Mouse (Mus musculus): Measurements from ENCODE around the gene Swsap1.

Swsap1 gene

DNA sequence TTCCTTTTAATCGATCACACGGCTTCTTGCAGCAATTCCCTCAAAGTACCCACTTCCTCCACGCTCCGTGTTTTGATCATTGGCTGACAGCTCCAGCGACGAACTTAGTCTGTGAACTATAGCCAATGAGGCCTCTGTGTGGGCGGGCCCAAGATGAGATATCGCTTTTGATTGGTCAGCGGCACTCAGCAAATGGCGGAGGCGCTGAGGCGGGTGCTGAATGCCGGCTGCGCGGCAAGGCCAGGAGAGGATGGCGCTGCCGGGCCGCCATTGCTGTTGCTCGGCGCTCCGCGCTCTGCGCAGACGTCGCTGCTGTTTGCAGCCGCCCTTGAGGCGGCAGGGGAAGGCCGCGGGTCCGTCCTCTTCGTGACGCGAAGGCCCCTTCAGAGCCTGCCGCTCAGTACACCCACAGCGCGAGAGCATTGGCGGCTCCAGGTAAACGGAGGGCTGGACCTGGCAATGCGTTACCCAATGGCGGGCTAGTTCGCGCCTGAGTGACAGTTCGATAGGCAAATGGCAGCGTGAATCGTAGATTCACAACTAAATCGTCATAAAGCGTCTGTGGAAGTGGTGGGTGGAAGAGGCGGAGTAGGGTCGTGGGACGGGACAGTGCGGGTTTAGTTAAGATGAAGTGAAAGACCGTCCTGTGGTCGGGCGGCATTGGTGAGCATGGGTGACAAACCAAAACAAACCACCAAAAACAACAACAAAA, at the start of gene Swsap1:
Swsap1 (plus strand) TSS at position 186 of the 712 bp plus-strand sequence.
- peak; percentile 95 to 96 for DNase-seq

DNA sequence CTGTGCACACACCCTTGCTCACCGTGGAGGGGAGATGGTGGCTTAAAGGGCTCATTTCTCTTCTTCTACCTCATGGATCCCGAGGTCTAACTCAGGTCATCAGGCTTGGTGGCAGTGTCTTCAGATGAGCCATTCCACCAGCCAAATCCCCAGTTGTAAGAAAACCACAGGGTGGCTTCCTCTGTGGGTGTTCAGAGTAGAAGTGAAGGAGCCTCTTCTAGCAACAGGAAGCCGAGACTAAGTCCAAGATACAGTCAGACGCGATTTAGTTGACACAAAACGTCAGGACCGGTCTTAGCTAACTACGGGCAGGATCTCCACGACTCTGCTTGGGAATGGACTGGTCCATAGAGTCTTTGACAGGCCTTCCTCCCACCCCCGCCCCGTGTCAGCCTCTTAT, 47.3 kb upstream of the Swsap1 start:
- no peak for DNase-seq

DNA sequence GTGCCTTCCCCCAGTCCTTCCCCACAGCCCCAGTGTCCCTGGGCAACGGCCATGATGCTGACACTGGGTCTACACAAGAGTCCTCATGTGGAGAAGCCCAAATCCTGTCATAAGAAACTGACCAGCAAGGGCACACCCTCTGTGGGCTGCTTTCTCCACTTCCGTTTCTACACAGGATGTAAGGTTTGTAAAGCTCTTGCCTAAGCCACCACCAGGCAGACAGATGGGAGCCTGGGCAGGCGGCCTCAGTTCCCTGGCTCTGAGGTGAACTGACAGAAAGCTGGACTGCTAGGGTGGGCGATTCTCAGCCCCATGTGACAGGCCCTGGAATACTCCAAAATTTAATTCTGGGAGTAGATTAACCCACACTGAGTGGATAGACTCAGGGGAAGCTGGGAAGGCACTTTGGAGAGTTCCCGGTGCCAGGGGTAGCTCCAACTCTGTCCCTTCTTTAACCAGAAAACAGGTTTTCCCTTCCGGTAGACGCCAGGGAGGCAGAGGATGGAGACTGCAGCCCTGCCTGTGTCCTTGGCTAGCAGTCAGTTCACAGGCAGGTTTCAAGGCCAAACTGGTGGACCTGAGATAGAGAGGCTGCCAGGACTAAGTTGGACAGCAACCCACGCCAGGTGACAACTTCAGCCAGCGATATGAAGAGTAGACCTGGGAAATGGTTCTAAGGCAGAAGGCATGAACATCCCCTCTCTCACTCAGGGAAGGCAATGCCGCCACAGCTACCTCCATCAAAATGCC, 45.9 kb upstream of the Swsap1 start:
- DNase-seq, result no peak

DNA sequence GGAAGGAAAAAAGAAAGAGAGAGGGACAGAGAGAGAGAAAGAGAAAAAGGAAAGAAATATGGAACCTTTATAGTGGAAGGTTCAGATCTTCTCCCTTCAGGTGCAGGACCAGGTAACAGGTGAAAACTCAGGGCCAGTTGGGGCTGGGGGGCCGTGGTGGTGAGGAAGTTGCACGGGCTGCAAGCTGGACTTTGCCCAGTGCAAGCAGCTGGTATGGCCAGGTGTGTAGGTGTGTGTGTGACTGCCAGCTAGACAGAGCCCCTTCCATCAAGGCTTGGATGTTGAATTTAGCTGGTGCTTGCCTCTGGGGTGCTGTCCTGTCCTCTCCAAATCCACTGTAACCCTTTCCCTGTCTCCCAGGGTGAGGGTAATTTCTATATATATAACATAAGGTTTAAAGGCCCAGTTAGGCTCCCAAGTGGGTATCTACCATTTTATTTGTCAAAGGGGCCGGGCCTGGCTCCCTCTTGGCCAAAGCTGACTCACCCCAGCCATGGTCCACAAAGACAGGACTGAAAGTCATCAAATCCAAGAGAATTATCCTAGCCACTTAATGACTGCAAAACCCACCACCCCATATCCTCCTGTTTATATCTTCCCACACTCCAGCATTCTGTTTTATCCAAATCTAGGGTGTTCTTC, 38.6 kb upstream of the Swsap1 start:
- DNase-seq, result no peak

DNA sequence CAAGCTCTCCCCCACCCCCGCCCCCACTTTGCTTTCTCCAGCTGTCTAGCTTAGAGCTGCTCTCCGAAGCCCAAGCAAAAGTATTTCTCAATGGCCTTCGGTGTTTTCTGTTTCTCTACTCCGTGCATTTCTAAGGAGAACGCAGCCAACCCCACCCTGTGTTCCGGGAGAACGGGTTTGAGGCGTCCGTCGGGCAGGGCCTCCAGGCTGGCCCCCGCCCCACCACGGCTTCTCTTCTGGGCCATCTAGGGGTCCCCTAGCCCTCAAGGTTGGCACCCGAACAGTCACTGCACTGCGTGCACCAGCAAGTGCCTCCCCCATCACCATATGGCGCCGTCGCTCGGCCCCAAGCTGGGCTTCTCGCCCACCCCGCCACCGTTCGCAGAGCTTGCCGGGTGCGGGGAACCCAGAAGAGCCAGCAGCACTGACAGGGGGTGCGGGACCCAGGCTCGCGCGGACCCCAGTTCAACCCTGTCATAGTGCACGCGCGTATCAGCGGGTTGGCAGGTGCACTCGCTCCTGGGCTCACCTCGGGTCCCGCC, 38.0 kb upstream of the Swsap1 start:
- DNase-seq, result no peak

DNA sequence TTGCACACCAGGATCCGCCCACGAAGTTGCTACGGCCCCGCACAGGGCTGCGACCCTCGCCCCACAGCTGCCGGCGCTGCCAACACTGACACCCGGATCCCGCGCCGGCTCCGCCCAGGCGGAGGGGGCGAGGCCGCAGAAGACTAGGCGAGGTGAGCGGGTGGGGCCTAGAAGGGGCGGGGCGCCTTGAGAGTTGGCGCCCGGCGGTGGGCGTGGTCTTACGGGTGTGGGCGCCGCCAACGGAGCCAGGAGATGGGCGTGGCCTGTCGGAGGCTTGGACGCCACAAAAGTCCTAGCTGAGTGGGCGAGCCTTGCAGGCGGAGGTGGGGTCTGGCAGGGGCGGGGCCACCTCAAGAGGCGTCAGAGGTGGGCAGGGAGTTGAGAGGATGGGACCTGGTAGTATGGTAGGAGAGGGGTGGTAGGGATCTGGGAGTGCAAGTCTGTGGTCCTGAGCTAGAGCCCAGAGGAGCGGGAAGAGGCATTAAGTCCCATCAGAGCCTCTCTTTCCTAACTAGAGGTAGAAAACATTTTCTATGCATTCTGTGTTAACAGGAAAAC, 37.4 kb upstream of the Swsap1 start, which contains the start of gene Rab3d:
Rab3d (minus strand) TSS at position 158 of the 558 bp plus-strand sequence.
- DNase-seq, result peak; percentile 94

DNA sequence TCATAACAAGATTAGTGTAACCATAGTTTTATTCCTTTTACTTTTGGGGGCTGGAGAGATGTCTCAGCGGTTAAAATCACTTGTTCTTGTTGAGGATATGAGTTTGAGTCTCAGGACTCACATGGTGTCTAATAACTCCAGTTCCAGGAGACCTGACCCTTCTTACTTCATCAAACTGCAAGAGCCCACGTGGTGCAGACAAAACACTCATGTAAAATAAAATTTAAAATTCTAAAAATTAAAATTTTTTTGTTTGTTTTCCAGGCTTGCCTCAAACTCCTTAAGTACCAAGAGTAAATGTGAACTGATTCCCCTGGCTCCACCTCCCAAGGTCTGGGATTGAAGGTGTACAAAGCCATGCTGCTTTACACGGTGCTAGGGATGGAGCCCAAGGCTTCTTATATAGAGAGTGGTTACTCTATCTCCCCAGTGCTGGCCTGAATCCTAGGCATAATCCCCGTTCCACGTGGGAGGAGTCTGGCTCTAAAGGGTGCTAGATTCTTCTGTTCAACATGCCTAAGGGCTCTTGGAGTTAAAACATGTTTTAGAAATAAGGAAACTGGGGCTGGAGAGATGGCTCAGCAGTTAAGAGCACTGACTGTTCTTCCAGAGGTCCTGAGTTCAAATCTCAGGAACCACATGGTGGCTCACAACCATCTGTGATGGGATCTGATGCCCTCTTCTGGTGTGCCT, 36.7 kb upstream of the Swsap1 start:
- DNase-seq, result no peak

DNA sequence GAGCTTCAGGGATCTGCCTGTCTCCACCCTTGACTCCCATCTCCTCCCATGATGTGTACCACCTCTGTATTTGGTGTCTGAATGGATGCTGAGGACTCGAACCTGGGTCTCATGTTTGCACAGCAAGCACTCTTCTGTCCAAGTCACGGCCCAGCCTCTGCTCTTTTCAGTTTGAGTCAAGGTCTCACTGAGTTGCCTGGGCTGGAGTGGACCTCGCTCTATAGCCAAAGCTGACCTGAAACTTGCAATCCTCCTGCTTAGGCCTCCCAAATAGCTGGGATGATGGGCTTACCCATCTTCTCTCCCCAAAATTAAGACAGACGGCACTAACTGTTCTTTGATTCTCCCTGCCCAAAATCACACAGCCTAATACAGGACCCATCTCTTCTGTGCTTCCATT, 32.5 kb upstream of the Swsap1 start:
- no peak for DNase-seq

DNA sequence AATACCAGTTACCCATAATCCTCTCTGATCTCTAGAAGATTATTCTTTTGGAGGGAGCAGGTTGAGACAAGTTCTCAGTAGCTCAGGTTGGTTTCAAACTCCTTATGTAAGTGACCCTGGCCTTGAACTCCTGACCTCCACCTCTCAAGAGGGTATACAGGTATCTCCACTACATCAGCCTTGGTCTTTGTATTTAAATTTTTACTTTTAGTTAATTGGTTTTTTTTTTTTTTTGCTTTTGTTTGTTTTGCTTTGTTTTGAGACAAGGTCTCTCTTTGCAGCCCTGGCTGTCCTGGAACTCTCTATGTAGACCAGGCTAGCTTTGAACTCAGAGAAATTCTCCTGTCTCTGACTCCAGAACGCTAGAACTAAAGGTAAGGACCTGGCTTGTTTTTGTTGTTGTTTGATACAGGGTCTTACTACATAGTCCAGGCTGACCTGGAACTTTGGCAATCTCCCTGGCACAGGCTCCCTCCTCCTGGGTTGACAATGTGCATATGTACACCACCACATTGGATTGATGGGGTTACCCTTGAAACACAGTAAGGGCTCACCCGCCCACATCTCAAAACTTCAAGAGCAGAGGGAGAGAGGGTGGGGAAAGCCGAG, 32.0 kb upstream of the Swsap1 start:
- no peak for DNase-seq

DNA sequence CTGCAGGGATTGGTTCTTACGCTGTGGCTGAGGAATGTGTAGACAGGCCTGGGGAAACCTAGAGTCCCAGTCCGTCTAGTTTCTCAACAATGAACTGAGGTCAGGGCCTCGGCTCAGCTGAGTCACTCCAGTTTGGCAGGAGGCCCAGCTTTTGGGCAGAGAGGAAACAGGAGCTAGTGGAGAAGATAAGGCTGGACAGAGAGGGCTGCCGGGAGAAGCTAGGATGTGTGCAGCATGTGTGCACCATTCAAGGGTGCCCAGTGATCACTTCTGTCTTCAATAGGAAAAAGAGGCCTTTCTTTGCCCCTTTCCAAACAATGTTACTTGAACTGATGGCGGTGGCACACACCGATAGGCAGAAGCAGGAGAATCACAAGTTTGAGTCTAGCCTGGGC, 31.5 kb upstream of the Swsap1 start:
- no peak for DNase-seq

DNA sequence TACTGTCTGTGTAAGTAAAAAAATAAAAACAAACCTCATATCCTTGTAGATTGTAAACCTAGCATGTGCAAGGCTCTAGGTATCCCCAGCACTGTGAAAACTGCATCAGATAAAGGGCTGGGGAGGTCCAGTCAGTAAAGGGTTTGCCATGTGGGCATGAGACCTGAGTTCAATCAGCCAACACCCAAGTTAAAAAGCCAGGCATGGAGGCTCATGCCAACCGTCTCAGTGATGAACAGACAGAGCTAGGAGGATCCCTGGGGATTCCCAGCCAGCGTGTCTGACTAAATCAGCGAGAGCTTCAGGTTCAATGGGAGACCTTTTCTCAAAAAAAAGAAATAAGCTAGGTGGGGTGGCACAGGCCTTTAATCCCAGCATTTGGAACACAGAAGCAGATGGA, 30.5 kb upstream of the Swsap1 start:
- no peak for DNase-seq

DNA sequence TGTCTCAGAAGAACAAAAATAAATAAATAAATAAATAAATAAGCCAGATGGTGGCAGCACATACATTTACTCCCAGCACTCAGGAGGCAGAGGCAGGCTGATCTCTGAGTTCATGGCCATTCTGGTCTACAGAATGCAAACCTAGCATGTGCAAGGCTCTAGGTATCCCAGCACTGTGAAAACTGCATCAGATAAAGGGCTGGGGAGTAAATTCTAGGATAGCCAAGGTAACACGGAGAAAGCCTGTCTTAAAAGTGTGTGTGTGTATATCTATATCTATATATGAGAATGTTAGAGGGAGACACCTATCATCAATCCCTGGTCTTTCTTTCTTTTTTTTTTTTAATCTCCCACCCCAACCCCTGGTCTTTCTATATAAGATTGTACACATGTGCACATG, 30.0 kb upstream of the Swsap1 start:
- no peak for DNase-seq

DNA sequence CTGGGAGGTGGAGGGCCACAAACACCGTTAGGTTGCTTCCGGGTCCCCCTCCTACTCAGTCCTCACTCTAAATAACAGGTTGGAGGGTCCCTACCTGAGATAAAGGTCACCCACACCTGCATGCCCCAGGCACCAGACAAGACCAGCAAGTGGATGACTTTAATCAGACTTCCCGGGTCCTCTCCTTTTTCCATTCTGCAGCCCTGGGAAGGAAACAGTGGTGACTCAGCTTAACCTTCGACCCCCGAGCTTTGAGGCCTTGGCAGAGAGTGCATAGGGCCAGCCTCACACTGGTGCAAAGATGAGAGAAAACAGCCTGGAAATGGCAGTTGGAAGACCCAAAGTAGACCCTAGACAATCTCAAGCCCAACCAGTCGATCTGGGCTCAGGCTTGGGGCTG, 29.4 kb upstream of the Swsap1 start:
- no peak for DNase-seq

DNA sequence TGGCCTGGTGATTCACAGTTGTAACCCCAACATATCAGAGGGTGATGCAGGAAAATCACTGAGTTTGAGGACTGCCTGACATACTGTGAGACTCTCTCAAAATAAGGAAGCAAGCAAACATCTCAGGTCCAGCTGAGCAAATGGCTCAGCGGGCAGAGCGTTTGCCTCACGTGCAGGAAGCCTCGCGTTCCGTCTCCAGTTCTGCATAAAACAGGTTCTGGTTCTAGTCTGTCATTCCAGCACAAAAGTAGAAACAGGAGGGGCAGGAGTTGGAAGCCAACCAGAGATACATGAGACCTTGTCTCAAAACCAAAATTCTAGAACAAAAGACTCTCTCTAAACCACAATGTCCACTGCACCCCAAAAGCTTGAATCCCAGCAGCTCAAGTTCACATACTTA, 28.8 kb upstream of the Swsap1 start:
- DNase-seq, result no peak

DNA sequence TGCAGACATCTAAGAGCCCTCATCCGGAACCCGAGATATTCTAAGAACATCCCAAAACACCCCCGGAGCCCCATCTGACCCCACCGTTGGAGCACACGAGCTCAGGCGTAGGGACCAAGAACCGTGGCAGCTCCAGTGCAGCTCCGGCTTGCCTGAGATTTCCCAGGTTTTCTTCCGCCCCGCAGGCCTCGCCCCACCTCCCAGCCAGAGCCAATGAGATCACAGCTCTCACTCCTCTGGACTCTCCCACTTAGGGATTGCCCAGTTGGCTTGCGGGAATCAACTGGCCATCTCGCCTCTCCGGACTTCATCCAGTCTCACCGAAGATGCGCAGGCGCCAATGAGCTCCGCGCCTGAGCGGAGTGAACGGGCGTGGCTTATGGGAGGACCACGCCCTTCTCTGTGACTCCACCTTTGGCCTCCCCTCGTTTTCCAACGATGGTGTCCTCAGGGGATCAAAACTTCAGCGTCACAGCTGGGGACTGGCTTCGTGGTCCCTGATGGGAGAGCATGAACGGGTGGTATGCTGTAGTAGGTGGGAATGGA, 28.3 kb upstream of the Swsap1 start, which contains the start of the genes Ccdc159 and Tmem205:
Ccdc159 (plus strand) TSS at position 264 of the 546 bp plus-strand sequence.
Tmem205 (minus strand) TSS at position 349 of the 546 bp plus-strand sequence.
- DNase-seq, result no peak

DNA sequence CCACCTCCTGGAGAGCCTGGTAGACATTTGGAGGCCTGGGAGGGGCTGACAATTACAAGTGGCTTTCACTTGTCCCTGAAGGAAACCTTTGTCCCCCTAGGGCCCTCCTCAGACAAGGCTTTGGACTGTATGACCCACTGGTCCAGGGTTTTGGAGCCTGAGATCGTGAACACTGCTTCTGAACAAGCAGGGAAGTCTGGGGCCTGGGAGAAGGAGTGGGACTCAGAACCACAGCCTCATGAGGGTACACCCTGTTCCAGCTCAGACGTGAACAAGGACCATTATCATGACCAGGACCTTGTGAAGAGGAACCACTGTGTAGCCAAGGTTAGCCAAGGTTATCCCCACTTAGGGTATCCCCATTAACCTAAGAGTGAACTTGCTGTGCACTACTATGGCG, 26.3 kb upstream of the Swsap1 start:
- no peak for DNase-seq

DNA sequence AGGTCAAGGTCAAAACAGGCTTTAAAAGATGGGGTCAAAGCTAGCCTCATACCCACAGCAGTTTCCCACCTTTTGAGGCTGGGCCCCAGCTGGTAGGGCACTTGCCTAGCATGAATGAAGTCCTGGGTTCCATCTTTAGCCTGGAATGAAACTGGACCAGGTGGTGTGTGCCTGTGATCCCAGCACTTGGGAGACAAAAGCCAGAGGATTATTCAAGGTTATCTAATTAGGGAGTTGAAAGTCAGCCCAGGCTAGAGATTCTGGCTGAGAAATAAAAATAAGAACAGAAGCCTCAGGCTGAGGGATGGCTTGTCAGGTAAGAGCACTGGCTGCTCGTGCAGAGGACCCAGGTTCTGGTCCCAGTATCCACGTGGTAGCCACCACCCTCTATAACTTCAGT, 23.5 kb upstream of the Swsap1 start:
- no peak for DNase-seq

DNA sequence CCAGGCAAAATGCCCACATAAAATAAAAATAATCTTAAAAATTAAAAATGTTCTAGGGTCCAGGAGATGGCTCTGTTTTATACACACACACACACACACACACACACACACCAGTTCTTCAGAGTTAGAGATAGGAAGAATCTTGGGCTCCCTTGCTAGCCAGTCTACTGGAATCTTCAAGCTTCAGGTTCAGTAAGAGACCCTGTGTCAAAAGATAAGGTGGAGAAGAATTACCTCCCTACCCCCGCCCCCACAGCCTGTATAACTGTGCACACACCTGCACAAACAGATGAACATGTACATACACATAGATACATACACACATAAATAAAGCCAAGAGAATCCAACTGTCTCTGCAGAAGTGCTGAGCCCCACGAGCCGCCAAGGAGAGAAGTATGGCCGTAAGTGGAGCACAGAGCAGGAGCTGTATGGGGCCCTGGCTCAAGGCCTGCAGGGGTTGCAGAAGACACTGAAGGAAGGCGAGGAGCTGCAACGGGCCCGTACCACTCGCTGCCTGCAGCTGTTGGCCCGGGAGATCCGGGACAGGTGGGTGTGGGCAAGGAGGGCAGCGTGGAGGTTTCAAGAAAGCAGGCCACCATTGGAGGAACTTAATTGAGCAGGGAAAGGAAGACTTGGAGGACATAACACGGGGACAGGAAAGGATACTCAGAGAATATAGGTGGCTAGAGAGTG, 23.0 kb upstream of the Swsap1 start:
- no peak for DNase-seq

DNA sequence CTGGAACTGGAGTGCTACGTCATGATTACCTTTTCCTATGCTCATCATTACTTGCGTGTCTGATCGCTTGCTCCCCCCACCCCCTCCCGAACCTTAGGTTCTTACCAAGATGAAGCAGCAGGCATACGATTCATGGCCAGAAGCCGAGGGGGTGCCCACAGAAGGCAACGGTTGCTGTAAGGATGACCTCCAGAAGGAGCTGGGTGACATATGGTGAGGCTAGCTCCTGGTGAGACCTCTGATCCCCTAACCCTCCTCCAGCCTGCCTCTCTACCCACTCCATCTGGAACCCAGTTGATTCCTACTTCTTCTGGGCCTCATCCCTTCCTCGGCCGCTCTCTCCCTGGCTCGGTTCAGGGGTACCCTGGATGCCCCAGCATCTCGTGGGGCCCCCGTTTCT, 21.5 kb upstream of the Swsap1 start:
- no peak for DNase-seq

DNA sequence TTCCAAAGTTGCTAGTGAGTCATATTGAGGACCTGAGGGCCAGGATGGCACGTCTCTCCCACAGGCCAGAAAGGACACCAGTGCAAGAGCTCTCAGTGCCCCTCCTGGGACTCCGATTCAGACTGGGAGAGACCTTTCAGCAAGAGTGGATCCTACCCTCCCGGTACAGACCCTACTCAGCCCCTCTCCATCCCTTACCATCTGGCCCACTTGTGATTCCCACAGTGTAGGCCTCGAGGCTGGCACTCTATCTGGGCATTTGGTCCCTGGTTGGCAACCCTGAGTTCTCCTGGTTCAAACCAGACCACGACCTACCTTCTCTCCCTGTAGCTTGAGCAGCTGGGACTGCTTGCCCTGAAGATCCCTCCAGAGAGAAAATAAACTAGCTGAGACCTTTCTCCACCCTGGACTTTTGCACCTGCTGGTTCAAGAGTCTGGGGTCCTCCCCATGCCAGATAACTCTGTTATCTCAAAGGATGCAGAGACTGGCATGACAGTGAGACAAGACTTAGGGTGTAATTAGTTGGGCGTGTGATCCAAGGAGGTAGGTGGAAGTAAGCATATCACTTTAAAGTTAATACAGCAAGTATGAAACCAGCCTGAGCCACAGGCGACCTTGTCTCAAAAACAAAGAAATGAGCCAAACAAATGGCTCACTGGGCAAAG, 20.0 kb upstream of the Swsap1 start:
- no peak for DNase-seq
